Mouse (Mus musculus) hindbrain, embryonic 15.5 days (tissue): ENCODE measurements at regions not wholly inside any gene's neighbourhood (a gene's known extent, or its start where the extent isn't known, plus 50 kb on each side); places are given as distances from the start of the nearest gene placed in this dataset.

ENCODE experiments used
- ATAC-seq: fragments of 200-750 bp; cut with Nextera tagmentation; 2 replicates; pipeline ENCODE4 v1.8.0; 2017; ENCODE audit warnings: low read depth, moderate number of reproducible peaks, moderate TSS enrichment; ENCODE audit not compliant: low FRiP score
- H3K27ac ChIP-seq: fragments of 300-500 bp; sonication (generic); replicated peaks from 2 replicates; pipeline ENCODE4 v1.5.1; 2015; ENCODE audit warnings: mild to moderate bottlenecking, inconsistent platforms
- H3K27me3 ChIP-seq: fragments of 300-500 bp; sonication (generic); 2 replicates; pipeline ENCODE4 v1.6.1; 2015; ENCODE audit warnings: control low read depth, inconsistent platforms
- H3K36me3 ChIP-seq: fragments of 300-500 bp; sonication (generic); 2 replicates; pipeline ENCODE4 v1.6.1; 2015; ENCODE audit warnings: control low read depth, inconsistent platforms
- H3K4me1 ChIP-seq: fragments of 300-500 bp; sonication (generic); replicated peaks from 2 replicates; pipeline ENCODE4 v1.6.1; 2015; ENCODE audit warnings: control low read depth, inconsistent platforms
- H3K4me2 ChIP-seq: fragments of 300-500 bp; sonication (generic); 2 replicates; pipeline ENCODE4 v1.6.1; 2015; ENCODE audit warnings: moderate library complexity, mild to moderate bottlenecking, inconsistent platforms
- H3K4me3 ChIP-seq: fragments of 300-500 bp; sonication (generic); 2 replicates; pipeline ENCODE4 v1.5.1; 2015; ENCODE audit warnings: mild to moderate bottlenecking, inconsistent platforms
- H3K9ac ChIP-seq: fragments of 300-500 bp; sonication (generic); 2 replicates; pipeline ENCODE4 v1.6.1; 2015; ENCODE audit warnings: inconsistent platforms
- H3K9me3 ChIP-seq: fragments of 300-500 bp; sonication (generic); 2 replicates; pipeline ENCODE4 v1.6.1; 2016; ENCODE audit warnings: control low read depth, inconsistent platforms
- WGBS: fragments of 180-500 bp; shearing (Covaris S2); methylation state at CpG from one replicate; pipeline ENCODE4 v1.1.7; 2015; 5-methylcytosine and 5-hydroxymethylcytosine counted together

- peaks cover 19% of the 10 kb centered on the region for H3K4me1 ChIP-seq
- no peaks in the 10 kb centered on the region for H3K9me3 ChIP-seq
- no peak overlapping the region for H3K4me3 ChIP-seq
- no peak overlapping the region for H3K4me2 ChIP-seq
- no peaks in the 10 kb centered on the region for H3K36me3 ChIP-seq
- H3K27me3 ChIP-seq, result no peaks in the 10 kb centered on the region
- WGBS, result 55% methylated on average over 2 of the region's 2 CpGs
- H3K27ac ChIP-seq, result no peak overlapping the region
- H3K9ac ChIP-seq, result no peak overlapping the region
- ATAC-seq, result no peak
These were observed 416.8 kb upstream of the Mki67 start for GRCm38 (mm10) chr7:136132976-136133375.

GRCm38 (mm10) chr7:136136666-136137065 lies 420.5 kb upstream of the Mki67 start:
- Histone ChIP-seq H3K27me3 (no peaks in the 10 kb centered on the region), H3K4me1 (no peaks in the 10 kb centered on the region), H3K36me3 (no peaks in the 10 kb centered on the region), H3K4me2 (no peak overlapping the region), H3K9me3 (no peaks in the 10 kb centered on the region), H3K27ac (no peak overlapping the region), H3K9ac (no peak overlapping the region), H3K4me3 (no peak overlapping the region)
- WGBS, result 83% methylated on average over 1 of the region's 1 CpGs
- ATAC-seq, result no peak

GRCm38 (mm10) chr7:136137341-136137740 lies 421.2 kb upstream of the Mki67 start:
- 85% methylated on average over 2 of the region's 2 CpGs for WGBS
- Histone ChIP-seq H3K9me3 (no peaks in the 10 kb centered on the region), H3K4me1 (no peaks in the 10 kb centered on the region), H3K27me3 (no peaks in the 10 kb centered on the region), H3K4me3 (no peak overlapping the region), H3K4me2 (no peak overlapping the region), H3K27ac (no peak overlapping the region), H3K36me3 (no peaks in the 10 kb centered on the region), H3K9ac (no peak overlapping the region)
- no peak for ATAC-seq

- WGBS, result 60% methylated on average over 15 of the region's 15 CpGs
- H3K9ac ChIP-seq, result no peak overlapping the region
- H3K4me3 ChIP-seq, result no peak overlapping the region
- H3K9me3 ChIP-seq, result no peaks in the 10 kb centered on the region
- ATAC-seq, result no peak
- H3K36me3 ChIP-seq, result no peaks in the 10 kb centered on the region
- H3K4me1 ChIP-seq, result no peaks in the 10 kb centered on the region
- no peaks in the 10 kb centered on the region for H3K27me3 ChIP-seq
- no peak overlapping the region for H3K4me2 ChIP-seq
- no peak overlapping the region for H3K27ac ChIP-seq
These were observed 421.9 kb upstream of the Mki67 start for GRCm38 (mm10) chr7:136137831-136138602.

GRCm38 (mm10) chr7:136142832-136143231 lies 426.7 kb upstream of the Mki67 start:
- H3K4me1 ChIP-seq, result no peaks in the 10 kb centered on the region
- no peak overlapping the region for H3K27ac ChIP-seq
- no peaks in the 10 kb centered on the region for H3K27me3 ChIP-seq
- H3K36me3 ChIP-seq, result no peaks in the 10 kb centered on the region
- no peak for ATAC-seq
- H3K4me3 ChIP-seq, result no peak overlapping the region
- no peak overlapping the region for H3K9ac ChIP-seq
- H3K9me3 ChIP-seq, result no peaks in the 10 kb centered on the region
- H3K4me2 ChIP-seq, result no peak overlapping the region

GRCm38 (mm10) chr7:136150196-136150595 lies 434.0 kb upstream of the Mki67 start:
- Histone ChIP-seq H3K27ac (no peak overlapping the region), H3K36me3 (no peaks in the 10 kb centered on the region), H3K9me3 (no peaks in the 10 kb centered on the region), H3K9ac (no peak overlapping the region), H3K4me1 (no peaks in the 10 kb centered on the region), H3K4me2 (no peak overlapping the region), H3K4me3 (no peak overlapping the region), H3K27me3 (no peaks in the 10 kb centered on the region)
- WGBS, result 65% methylated on average over 5 of the region's 5 CpGs
- no peak for ATAC-seq

GRCm38 (mm10) chr7:136151301-136151930 lies 435.3 kb upstream of the Mki67 start:
- H3K4me2 ChIP-seq, result no peak overlapping the region
- ATAC-seq, result no peak
- no peak overlapping the region for H3K9ac ChIP-seq
- H3K27me3 ChIP-seq, result no peaks in the 10 kb centered on the region
- H3K27ac ChIP-seq, result no peak overlapping the region
- WGBS, result 41% methylated on average over 4 of the region's 4 CpGs
- H3K9me3 ChIP-seq, result no peaks in the 10 kb centered on the region
- no peak overlapping the region for H3K4me3 ChIP-seq
- no peaks in the 10 kb centered on the region for H3K36me3 ChIP-seq
- H3K4me1 ChIP-seq, result no peaks in the 10 kb centered on the region

GRCm38 (mm10) chr7:136152470-136152869 lies 436.3 kb upstream of the Mki67 start:
- H3K27ac ChIP-seq, result no peak overlapping the region

GRCm38 (mm10) chr7:136153621-136154020 lies 437.5 kb upstream of the Mki67 start:
- Histone ChIP-seq H3K9ac (no peak overlapping the region), H3K4me1 (no peaks in the 10 kb centered on the region), H3K27ac (no peak overlapping the region), H3K4me3 (no peak overlapping the region), H3K4me2 (no peak overlapping the region), H3K9me3 (no peaks in the 10 kb centered on the region), H3K36me3 (no peaks in the 10 kb centered on the region), H3K27me3 (no peaks in the 10 kb centered on the region)
- 75% methylated on average over 3 of the region's 3 CpGs for WGBS
- ATAC-seq, result no peak

More at GRCm38 (mm10) chr7:136152470-136152869, 436.3 kb upstream of the Mki67 start:
- Histone ChIP-seq H3K9ac (no peak overlapping the region), H3K4me1 (no peaks in the 10 kb centered on the region), H3K4me2 (no peak overlapping the region), H3K9me3 (no peaks in the 10 kb centered on the region), H3K4me3 (no peak overlapping the region), H3K27me3 (no peaks in the 10 kb centered on the region), H3K36me3 (no peaks in the 10 kb centered on the region)
- WGBS, result 27% methylated on average over 5 of the region's 5 CpGs
- ATAC-seq, result no peak

GRCm38 (mm10) chr7:136159136-136159535 lies 443.0 kb upstream of the Mki67 start:
- H3K27ac ChIP-seq, result no peak overlapping the region
- 26% methylated on average over 4 of the region's 4 CpGs for WGBS
- no peak overlapping the region for H3K9ac ChIP-seq
- no peaks in the 10 kb centered on the region for H3K27me3 ChIP-seq
- H3K4me2 ChIP-seq, result no peak overlapping the region
- no peak for ATAC-seq
- H3K4me1 ChIP-seq, result no peaks in the 10 kb centered on the region
- no peak overlapping the region for H3K4me3 ChIP-seq
- H3K36me3 ChIP-seq, result no peaks in the 10 kb centered on the region
- no peaks in the 10 kb centered on the region for H3K9me3 ChIP-seq

- Histone ChIP-seq H3K9ac (no peak overlapping the region), H3K27me3 (no peaks in the 10 kb centered on the region), H3K9me3 (no peaks in the 10 kb centered on the region), H3K4me3 (no peak overlapping the region), H3K4me2 (no peak overlapping the region), H3K4me1 (no peaks in the 10 kb centered on the region), H3K27ac (no peak overlapping the region), H3K36me3 (no peaks in the 10 kb centered on the region)
- ATAC-seq, result no peak
- WGBS, result 77% methylated on average over 2 of the region's 2 CpGs
These were observed 445.4 kb upstream of the Mki67 start for GRCm38 (mm10) chr7:136161526-136161925.

GRCm38 (mm10) chr7:136164834-136165233 lies 448.7 kb upstream of the Mki67 start:
- 91% methylated on average over 5 of the region's 5 CpGs for WGBS
- no peak overlapping the region for H3K27ac ChIP-seq

More at GRCm38 (mm10) chr7:136164834-136165233, 448.7 kb upstream of the Mki67 start:
- no peak overlapping the region for H3K4me3 ChIP-seq
- H3K9ac ChIP-seq, result no peak overlapping the region
- no peak for ATAC-seq
- no peak overlapping the region for H3K4me2 ChIP-seq
- H3K36me3 ChIP-seq, result no peaks in the 10 kb centered on the region
- H3K9me3 ChIP-seq, result no peaks in the 10 kb centered on the region
- H3K4me1 ChIP-seq, result no peaks in the 10 kb centered on the region
- no peaks in the 10 kb centered on the region for H3K27me3 ChIP-seq
